Mouse (Mus musculus) mouse trophoblast stem cell (cell line): ENCODE measurements around the gene Srsf3.

Experiments used
- in situ Hi-C, 2 experiments: fragments of 300-500 bp; cut with MseI, MboI; formaldehyde crosslinking; loops; 2 replicates in 1 of 2; 3 replicates in 1 of 2; pipeline ENCODE4 v1.15.1; 2025

The Srsf3 gene

GRCm38 (mm10) chr17:29085266-29085665 is 52.8 kb downstream of the Srsf3 start:
- in situ Hi-C loops = no loop called here

- in situ Hi-C loops = no loop called here
Observed at GRCm38 (mm10) chr17:29086916-29087315, 54.5 kb downstream of the Srsf3 start.

GRCm38 (mm10) chr17:29090776-29091175 is 58.3 kb downstream of the Srsf3 start, which contains the start of gene Cdkn1a:
Cdkn1a (plus strand) TSS chr17:29090976.
- in situ Hi-C loops = loop anchor here in 1 of 2 experiments (10.0 kb wide), 1 partner anchor 46 kb away; no protein-coding TSS in a partner anchor

- in situ Hi-C loops = loop anchor here in 1 of 2 experiments (10.0 kb wide), 1 partner anchor 47 kb away; no protein-coding TSS in a partner anchor
Observed at GRCm38 (mm10) chr17:29091348-29091944, 59.0 kb downstream of the Srsf3 start.

GRCm38 (mm10) chr17:29092497-29092896 is 60.1 kb downstream of the Srsf3 start:
- in situ Hi-C loops = loop anchor here in 1 of 2 experiments (10.0 kb wide), 1 partner anchor 48 kb away; no protein-coding TSS in a partner anchor
